Mouse (Mus musculus) liver, embryonic 14.5 days (tissue): ENCODE measurements around the gene Dgat2. TPM values are rescaled to one million over a fixed set of nuclear protein-coding genes. Genes with fewer than 3 reads are reported as not detected.

ENCODE experiments used
- ATAC-seq: fragments of 200-750 bp; cut with Nextera tagmentation; 2 replicates; pipeline ENCODE4 v1.8.0; 2017; ENCODE audit warnings: moderate number of reproducible peaks, mild to moderate bottlenecking, moderate library complexity; ENCODE audit not compliant: insufficient read depth
- DNase-seq, 3 experiments: peaks; one replicate each; pipeline ENCODE4 v3.0.0-alpha.2; 2012 to 2013; ENCODE audit warnings: low read depth in 3 of 3, low spot score in 3 of 3
- H3K27ac ChIP-seq: fragments of 300-500 bp; sonication (generic); 2 replicates; pipeline ENCODE4 v1.5.1; 2014; ENCODE audit warnings: moderate library complexity, mild to moderate bottlenecking, control low read depth, inconsistent platforms
- H3K27me3 ChIP-seq: fragments of 300-500 bp; sonication (generic); 2 replicates; pipeline ENCODE4 v1.6.1; 2014; ENCODE audit warnings: mild to moderate bottlenecking, low read length, moderate library complexity; ENCODE audit not compliant: control insufficient read depth, insufficient read depth
- H3K36me3 ChIP-seq: fragments of 300-500 bp; sonication (generic); replicated peaks from 2 replicates; pipeline ENCODE4 v1.6.1; 2014; ENCODE audit warnings: low read depth; ENCODE audit not compliant: control insufficient read depth, insufficient read depth
- H3K4me1 ChIP-seq, 2 experiments: fragments of 200-500 bp in 1 of 2; fragments of 300-500 bp in 1 of 2; sonication (generic) in 1 of 2; replicated peaks; 2 replicates each; pipeline ENCODE4 v1.6.1; 2012 to 2014; ENCODE audit warnings: antibody characterized with exemption in 1 of 2, inconsistent platforms in 1 of 2, low read length in 1 of 2; ENCODE audit not compliant: control insufficient read depth in 2 of 2, insufficient read depth in 2 of 2
- H3K4me2 ChIP-seq: fragments of 300-500 bp; sonication (generic); 2 replicates; pipeline ENCODE4 v1.6.1; 2014; ENCODE audit warnings: low read depth, mild to moderate bottlenecking, control low read depth, moderate library complexity
- H3K4me3 ChIP-seq, 2 experiments: fragments of 200-500 bp in 1 of 2; fragments of 300-500 bp in 1 of 2; sonication (generic) in 1 of 2; 2 replicates each; pipeline ENCODE4 v1.5.1; 2012 to 2014; ENCODE audit warnings: low read depth in 2 of 2, low read length in 2 of 2, mild to moderate bottlenecking in 2 of 2, control low read depth in 1 of 2, inconsistent platforms in 1 of 2, moderate library complexity in 1 of 2; ENCODE audit not compliant: insufficient read depth in 1 of 2
- H3K9ac ChIP-seq: fragments of 300-500 bp; sonication (generic); replicated peaks from 2 replicates; pipeline ENCODE4 v1.6.1; 2014; ENCODE audit warnings: mild to moderate bottlenecking, control low read depth, moderate library complexity
- H3K9me3 ChIP-seq: fragments of 300-500 bp; sonication (generic); 2 replicates; pipeline ENCODE4 v1.6.1; 2016; ENCODE audit warnings: low read length, mixed read lengths; ENCODE audit not compliant: control insufficient read depth
- CTCF ChIP-seq: IDR thresholded peaks from 2 replicates; pipeline ENCODE4 v1.5.1; 2016; ENCODE audit warnings: antibody characterized with exemption, low read depth, control low read depth
- EP300 ChIP-seq: IDR thresholded peaks from 2 replicates; pipeline ENCODE4 v1.6.1; 2016; ENCODE audit warnings: antibody characterized with exemption, low read depth
- WGBS: fragments of 180-500 bp; shearing (Covaris S2); extraction: QIAGEN DNeasy Blood & Tissue Kit; methylation state at CpG from one replicate; pipeline ENCODE4 v1.1.7; 2014; ENCODE audit not compliant: insufficient replicate concordance; 5-methylcytosine and 5-hydroxymethylcytosine counted together
- polyA plus RNA-seq, 2 experiments: library from polyadenylated mRNA; depleted of rRNA in 1 of 2; stranded (reverse) in 1 of 2; unstranded in 1 of 2; fragments of >200 nt; fragmentation: Nextera tagmentation in 1 of 2; extraction: Ambion mirVana in 1 of 2; gene quantifications; 2 replicates each; pipeline versions ENCODE4 v1.2.1 to v1.2.3; 2012 to 2014

The Dgat2 gene
- polyA plus RNA-seq, 2 experiments = 44.0 to 66.8 TPM

GRCm38 (mm10) chr7:99131819-99132353 is 50.6 kb downstream of the Dgat2 start:
- ATAC-seq (no peak), DNase-seq (no peak)
- Histone ChIP-seq H3K4me3 (no peak overlapping the region), H3K27ac (no peak overlapping the region), H3K9me3 (no peaks in the 10 kb centered on the region), H3K9ac (no peak overlapping the region), H3K27me3 (no peaks in the 10 kb centered on the region), H3K4me1 (peaks cover 0 to 21% of the 10 kb centered on the region in 2 experiments; a peak in 2 of 4 replicates), H3K36me3 (no peaks in the 10 kb centered on the region), H3K4me2 (peak overlapping the region; percentile 13; the same call in 1 of the 2 replicates)
- WGBS = 52% methylated on average over 6 of the region's 6 CpGs
- no peak for TF ChIP-seq CTCF

DNA sequence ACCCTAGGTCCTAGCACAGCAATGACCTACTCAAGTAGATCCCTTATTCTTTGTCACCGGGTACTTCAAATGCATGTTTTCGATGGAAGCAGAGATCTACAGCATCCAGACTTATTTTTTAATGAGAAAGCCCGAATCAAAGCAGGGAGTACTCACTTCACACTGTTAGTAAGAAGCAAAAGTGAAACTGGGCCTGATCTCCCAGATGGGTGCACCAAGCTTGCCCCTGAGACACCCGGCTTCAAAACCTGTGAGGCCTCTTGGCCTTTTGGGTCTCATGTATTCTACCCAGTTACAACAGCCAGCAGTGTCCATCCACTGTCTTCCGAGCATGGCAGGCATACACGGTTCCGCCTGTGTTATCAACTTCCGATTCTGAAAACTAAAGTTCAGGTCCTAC is 53.6 kb downstream of the Dgat2 start:
- Histone ChIP-seq H3K27ac (no peak overlapping the region), H3K4me3 (no peak overlapping the region), H3K9me3 (no peaks in the 10 kb centered on the region), H3K36me3 (no peaks in the 10 kb centered on the region), H3K4me2 (no peak overlapping the region), H3K27me3 (no peaks in the 10 kb centered on the region), H3K4me1 (peaks cover 0 to 21% of the 10 kb centered on the region in 2 experiments; a peak in 2 of 4 replicates), H3K9ac (no peak overlapping the region)
- WGBS = 74% methylated on average over 8 of the region's 8 CpGs
- ATAC-seq (no peak), DNase-seq (no peak)
- TF ChIP-seq CTCF = no peak
- TF ChIP-seq EP300 = no peak

DNA sequence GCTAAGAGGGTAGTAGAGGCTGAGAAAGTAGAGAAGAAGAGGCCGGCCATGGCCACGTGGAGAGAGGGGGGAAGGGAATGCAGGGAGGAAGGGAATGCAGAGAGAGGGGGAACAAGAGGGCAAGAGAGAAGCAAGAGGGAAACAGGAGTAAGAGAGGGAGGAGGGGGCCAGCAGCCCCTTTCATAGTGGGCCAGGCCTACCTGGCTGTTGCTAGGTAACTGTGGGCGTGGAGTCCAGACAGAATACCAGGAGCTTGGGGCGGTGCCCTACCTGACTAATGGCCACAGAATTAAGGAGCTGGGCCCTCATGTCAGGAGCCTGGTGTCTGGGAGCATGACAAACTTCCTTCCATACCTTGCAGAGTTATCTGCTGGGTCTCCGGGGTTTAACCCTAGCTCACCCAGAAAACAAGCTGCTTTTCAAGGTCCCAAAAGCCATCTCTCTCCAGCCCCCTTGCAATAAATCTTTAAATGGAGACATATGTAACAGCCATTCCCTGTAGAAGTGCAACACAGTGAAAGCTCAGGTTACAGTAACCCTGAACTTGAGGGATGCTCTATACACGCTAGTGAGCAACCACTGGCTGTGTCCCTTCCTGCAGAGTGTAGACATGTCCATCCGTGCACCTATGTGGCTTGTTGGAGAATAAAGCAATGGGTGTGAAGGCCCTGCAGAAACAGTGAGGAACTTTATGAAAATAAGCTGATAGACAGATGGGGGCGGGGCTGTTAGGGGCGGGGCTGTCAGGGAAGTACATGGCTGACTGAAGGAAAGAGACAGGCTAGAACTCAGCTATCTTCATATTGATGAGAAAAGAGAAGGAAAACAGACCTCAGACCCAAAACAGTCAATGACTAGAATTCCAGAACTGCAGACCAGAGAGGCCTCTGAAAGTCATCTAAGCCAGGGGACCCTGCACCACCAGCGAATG is 54.2 kb downstream of the Dgat2 start:
- no peaks in the 10 kb centered on the region for H3K9me3 ChIP-seq
- no peak overlapping the region for H3K4me3 ChIP-seq
- H3K9ac ChIP-seq = no peak overlapping the region
- no peak for TF ChIP-seq EP300
- TF ChIP-seq CTCF = no peak
- no peaks in the 10 kb centered on the region for H3K36me3 ChIP-seq
- peaks cover 0 to 25% of the 10 kb centered on the region in 2 experiments; a peak in 2 of 4 replicates for H3K4me1 ChIP-seq
- 46% methylated on average over 10 of the region's 10 CpGs for WGBS
- ATAC-seq = no peak
- no peaks in the 10 kb centered on the region for H3K27me3 ChIP-seq
- H3K4me2 ChIP-seq = no peak overlapping the region
- DNase-seq = no peak
- no peak overlapping the region for H3K27ac ChIP-seq

DNA sequence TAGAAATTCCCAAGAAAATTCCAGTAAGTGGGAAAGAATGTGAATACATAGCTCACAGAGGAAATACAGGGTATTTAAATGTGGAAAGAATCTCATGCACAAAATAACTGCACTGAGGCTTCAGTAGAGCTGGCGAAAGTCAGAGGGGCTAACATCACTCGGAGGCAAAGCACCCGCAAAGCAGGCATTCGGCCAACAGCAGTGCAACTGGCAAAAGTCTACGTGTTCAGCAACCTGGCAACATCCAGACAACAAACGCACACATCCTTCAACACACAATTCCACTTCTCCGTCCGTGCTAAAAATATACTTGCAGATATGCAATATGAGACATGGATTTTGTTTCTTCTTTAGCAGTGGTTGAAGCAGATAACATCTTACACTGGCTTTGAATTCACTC is 56.5 kb downstream of the Dgat2 start:
- no peak for DNase-seq
- Histone ChIP-seq H3K4me2 (no peak overlapping the region), H3K36me3 (no peaks in the 10 kb centered on the region), H3K9ac (no peak overlapping the region), H3K27ac (no peak overlapping the region), H3K9me3 (no peaks in the 10 kb centered on the region), H3K4me1 (peaks cover 0 to 22% of the 10 kb centered on the region in 2 experiments; a peak in 2 of 4 replicates), H3K4me3 (no peak overlapping the region), H3K27me3 (no peaks in the 10 kb centered on the region)
- TF ChIP-seq EP300 = no peak
- no peak for TF ChIP-seq CTCF
- 74% methylated on average over 8 of the region's 8 CpGs for WGBS
- no peak for ATAC-seq

GRCm38 (mm10) chr7:99122651-99123050 is 59.9 kb downstream of the Dgat2 start:
- Histone ChIP-seq H3K4me3 (no peak overlapping the region), H3K36me3 (no peaks in the 10 kb centered on the region), H3K4me1 (peaks cover 0 to 13% of the 10 kb centered on the region in 2 experiments; a peak in 2 of 4 replicates), H3K9me3 (no peaks in the 10 kb centered on the region), H3K27me3 (no peaks in the 10 kb centered on the region), H3K27ac (no peak overlapping the region), H3K9ac (no peak overlapping the region), H3K4me2 (no peak overlapping the region)
- TF ChIP-seq EP300 (no peak), CTCF (no peak)
- 50% methylated on average over 5 of the region's 5 CpGs for WGBS
- ATAC-seq (no peak), DNase-seq (no peak)
